Comparison of ENCODE assay signal across 10 mouse cellular contexts in the genomic region with DNA sequence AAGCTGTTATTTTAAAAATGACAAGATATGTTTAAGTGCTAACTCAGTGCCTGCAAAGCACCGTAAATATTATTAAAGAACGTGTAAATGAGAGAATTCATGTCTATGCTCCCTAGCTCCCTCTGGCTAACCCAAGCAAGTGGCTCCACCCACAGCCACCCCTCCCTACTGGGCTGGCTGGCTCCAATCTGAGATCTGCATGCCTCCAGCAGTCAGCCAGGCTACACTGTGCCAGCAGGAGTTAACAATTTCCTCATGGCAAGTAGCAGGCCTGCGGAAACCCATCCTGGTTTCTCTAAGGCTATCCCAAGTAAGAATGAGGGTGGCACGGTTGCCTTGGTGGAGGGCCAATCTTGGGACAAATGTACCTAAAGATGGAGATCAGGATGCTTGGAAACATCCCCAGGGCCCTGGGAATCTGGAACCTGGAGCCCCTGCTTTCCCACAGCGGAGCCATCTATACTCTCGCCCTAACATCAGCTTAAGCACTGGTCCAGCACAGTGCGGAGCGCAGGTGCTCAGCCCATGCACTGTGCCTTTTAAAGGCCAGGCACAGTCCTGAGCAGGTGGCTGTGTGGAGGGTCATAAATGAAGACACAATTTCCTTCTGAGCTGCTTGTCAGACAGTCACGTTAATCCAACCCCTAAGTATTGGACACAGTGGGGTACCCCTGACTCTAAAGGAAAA. TPM values are rescaled to one million over a fixed set of nuclear protein-coding genes. Genes with fewer than 3 reads are reported as not detected.
DNase-seq lines count a peak whose midpoint lies in the region; ATAC-seq lines count a peak whose summit lies in the region.
"Had no signal": no experiment of that assay in that cellular context is flagged by ENCODE, and none has a peak within 500 bp of the region (broad histone marks: within the 10 kb centered on the region; RNA-seq: fewer than 3 reads in every experiment).

No protein-coding gene starts in this region.

- H3K4me2 ChIP-seq in hindbrain, embryonic 11.5 days (replicated peaks; ENCODE audit: low read depth, low read length): no peak overlapping the region
- no peak overlapping the region for H3K4me2 ChIP-seq in forebrain, embryonic 16.5 days (ENCODE audit: low read length)
- H3K4me2 ChIP-seq in stomach, embryonic 16.5 days (ENCODE audit: low read depth, low read length): no peak overlapping the region
- H3K4me2 ChIP-seq: neural tube, embryonic 13.5 days had no signal

- 67% methylated on average over 9 of the region's 9 CpGs for WGBS in hindbrain, embryonic 10.5 days
- WGBS in hindbrain, embryonic 11.5 days: 67% methylated on average over 9 of the region's 9 CpGs
- 55% methylated on average over 9 of the region's 9 CpGs for WGBS in forebrain, embryonic 16.5 days
- WGBS in stomach, embryonic 16.5 days: 62% methylated on average over 9 of the region's 9 CpGs

- no peak overlapping the region for H3K4me3 ChIP-seq in hindbrain, embryonic 10.5 days
- H3K4me3 ChIP-seq in hindbrain, embryonic 11.5 days (ENCODE audit: low read depth, low read length): no peak overlapping the region
- H3K4me3 ChIP-seq in forebrain, embryonic 16.5 days (replicated peaks; ENCODE audit: low read length): no peak overlapping the region
- H3K4me3 ChIP-seq in stomach, embryonic 16.5 days (replicated peaks; ENCODE audit: low read length): no peak overlapping the region
- H3K4me3 ChIP-seq: neural tube, embryonic 13.5 days had no signal

- no peaks in the 10 kb centered on the region for H3K27me3 ChIP-seq in hindbrain, embryonic 10.5 days (ENCODE audit: insufficient read depth, poor library complexity, severe bottlenecking)
- H3K27me3 ChIP-seq in hindbrain, embryonic 11.5 days (ENCODE audit: control insufficient read depth, insufficient read depth, low read length): no peaks in the 10 kb centered on the region
- H3K27me3 ChIP-seq in forebrain, embryonic 16.5 days (replicated peaks; ENCODE audit: control insufficient read depth, insufficient read depth, low read length): no peaks in the 10 kb centered on the region
- H3K27me3 ChIP-seq in stomach, embryonic 16.5 days (ENCODE audit: control insufficient read depth, insufficient read depth, low read length): no peaks in the 10 kb centered on the region
- H3K27me3 ChIP-seq: neural tube, embryonic 13.5 days had no signal

- no peaks in the 10 kb centered on the region for H3K36me3 ChIP-seq in hindbrain, embryonic 10.5 days
- H3K36me3 ChIP-seq in hindbrain, embryonic 11.5 days (ENCODE audit: control insufficient read depth, insufficient read depth, low read length): no peaks in the 10 kb centered on the region
- H3K36me3 ChIP-seq in forebrain, embryonic 16.5 days (ENCODE audit: control insufficient read depth, insufficient read depth): no peaks in the 10 kb centered on the region
- no peaks in the 10 kb centered on the region for H3K36me3 ChIP-seq in stomach, embryonic 16.5 days (ENCODE audit: control insufficient read depth, insufficient read depth, low read length)
- H3K36me3 ChIP-seq: neural tube, embryonic 13.5 days had no signal

- H3K9ac ChIP-seq in hindbrain, embryonic 11.5 days (ENCODE audit: low read depth, low read length): no peak overlapping the region
- no peak overlapping the region for H3K9ac ChIP-seq in forebrain, embryonic 16.5 days (replicated peaks; ENCODE audit: low read depth, low read length)
- H3K9ac ChIP-seq in stomach, embryonic 16.5 days (ENCODE audit: low read length): no peak overlapping the region
- H3K9ac ChIP-seq: neural tube, embryonic 13.5 days had no signal

- no peak overlapping the region for H3K27ac ChIP-seq in hindbrain, embryonic 10.5 days
- H3K27ac ChIP-seq in hindbrain, embryonic 11.5 days (ENCODE audit: low read depth, low read length): no peak overlapping the region
- H3K27ac ChIP-seq in forebrain, embryonic 16.5 days (ENCODE audit: low read length): no peak overlapping the region
- H3K27ac ChIP-seq in stomach, embryonic 16.5 days (ENCODE audit: low read length): no peak overlapping the region
- H3K27ac ChIP-seq: neural tube, embryonic 13.5 days had no signal

- DNase-seq in hindbrain, embryonic 10.5 days (ENCODE audit: low spot score): peak; percentile 15
- no peak for DNase-seq in hindbrain, embryonic 11.5 days (ENCODE audit: low spot score)
- peak; percentile 57 for DNase-seq in 3T3-L1 (ENCODE audit: low read depth, low spot score)
- DNase-seq in adrenal gland, postnatal 25 days: peak; percentile 77

- peaks cover 5% of the 10 kb centered on the region; the same call in 1 of the 2 replicates for H3K4me1 ChIP-seq in hindbrain, embryonic 10.5 days (replicated peaks)
- no peaks in the 10 kb centered on the region for H3K4me1 ChIP-seq in hindbrain, embryonic 11.5 days (replicated peaks; ENCODE audit: control insufficient read depth, insufficient read depth, low read length)
- H3K4me1 ChIP-seq in forebrain, embryonic 16.5 days (replicated peaks; ENCODE audit: control insufficient read depth, insufficient read depth, low read length): peaks cover 5% of the 10 kb centered on the region
- H3K4me1 ChIP-seq in stomach, embryonic 16.5 days (ENCODE audit: control insufficient read depth, insufficient read depth, low read length): no peaks in the 10 kb centered on the region
- H3K4me1 ChIP-seq: neural tube, embryonic 13.5 days had no signal

- ATAC-seq in hindbrain, embryonic 11.5 days (ENCODE audit: low FRiP score): no peak
- ATAC-seq in forebrain, embryonic 16.5 days: peak; percentile 89
- peak; percentile 75 for ATAC-seq in stomach, embryonic 16.5 days (ENCODE audit: insufficient read depth, low FRiP score)
- no peak for ATAC-seq in granulocyte monocyte progenitor cell, adult 5-6 weeks (replicated peaks; ENCODE audit: poor library complexity, severe bottlenecking)
- no peak for ATAC-seq in CD4-positive, CD25-positive, alpha-beta regulatory T cell, adult 4 months

- no peaks in the 10 kb centered on the region for H3K9me3 ChIP-seq in hindbrain, embryonic 10.5 days
- H3K9me3 ChIP-seq in hindbrain, embryonic 11.5 days (ENCODE audit: control insufficient read depth, low read length): no peaks in the 10 kb centered on the region
- H3K9me3 ChIP-seq in forebrain, embryonic 16.5 days (ENCODE audit: control insufficient read depth, low read length): no peaks in the 10 kb centered on the region
- H3K9me3 ChIP-seq in stomach, embryonic 16.5 days (replicated peaks; ENCODE audit: control insufficient read depth, low read length): no peaks in the 10 kb centered on the region
- H3K9me3 ChIP-seq: neural tube, embryonic 13.5 days had no signal

RNA-seq across cellular contexts. Expression of gene Cib4, which starts 4.8 kb away (rescaled TPM):
- not detected in 2 replicates for polyA plus RNA-seq in hindbrain, embryonic 10.5 days (2016; fragmentation: Nextera tagmentation; extraction: Ambion mirVana)
- not detected in 2 replicates for polyA plus RNA-seq in hindbrain, embryonic 11.5 days (2014; fragmentation: Nextera tagmentation; extraction: Ambion mirVana)
- 2.2 TPM in 2 replicates for total RNA-seq in adrenal gland, postnatal 25 days (2021)
- polyA plus RNA-seq in forebrain, embryonic 16.5 days (2015; fragmentation: Nextera tagmentation; extraction: Ambion mirVana): not detected in 2 replicates
- polyA plus RNA-seq in stomach, embryonic 16.5 days (2015; fragmentation: Nextera tagmentation; extraction: Ambion mirVana): not detected in 2 replicates
- total RNA-seq in granulocyte monocyte progenitor cell, adult 5-6 weeks (2014; fragmentation: Nextera tagmentation): not detected in 2 replicates
- total RNA-seq in granulocyte monocyte progenitor cell, adult 5-6 weeks (2017): not detected in 2 replicates
- not detected for polyA plus RNA-seq in CD4-positive, CD25-positive, alpha-beta regulatory T cell, adult 4 months (2017; shearing (Covaris generic))
- total RNA-seq: hematopoietic stem cell, adult 5-6 weeks had no signal
- polyA plus RNA-seq: neural tube, embryonic 13.5 days had no signal

RNA-seq across cellular contexts. Expression of gene Kcnk3, which starts 37.5 kb away (rescaled TPM):
- polyA plus RNA-seq in hindbrain, embryonic 10.5 days (2016; fragmentation: Nextera tagmentation; extraction: Ambion mirVana): 0.12 and 0.52 TPM in 2 replicates
- polyA plus RNA-seq in hindbrain, embryonic 11.5 days (2014; fragmentation: Nextera tagmentation; extraction: Ambion mirVana): 0.65 and 0.66 TPM in 2 replicates
- total RNA-seq in adrenal gland, postnatal 25 days (2021): 1,220 and 1,477 TPM in 2 replicates
- 2.8 and 3.5 TPM in 2 replicates for polyA plus RNA-seq in forebrain, embryonic 16.5 days (2015; fragmentation: Nextera tagmentation; extraction: Ambion mirVana)
- 6.6 and 7.0 TPM in 2 replicates for polyA plus RNA-seq in stomach, embryonic 16.5 days (2015; fragmentation: Nextera tagmentation; extraction: Ambion mirVana)
- total RNA-seq in granulocyte monocyte progenitor cell, adult 5-6 weeks (2014; fragmentation: Nextera tagmentation): not detected in 2 replicates
- total RNA-seq in granulocyte monocyte progenitor cell, adult 5-6 weeks (2017): not detected in 2 replicates
- polyA plus RNA-seq in CD4-positive, CD25-positive, alpha-beta regulatory T cell, adult 4 months (2017; shearing (Covaris generic)): under 1 TPM in 1 of 2 experiments, not detected in 1; 0.47 TPM

Comparison
In these comparisons a context has a peak if more than half of its experiments do, and no peak if none do; other contexts are left out.
1. ATAC-seq: peak in forebrain, embryonic 16.5 days (single experiment) and stomach, embryonic 16.5 days (single experiment); none in hindbrain, embryonic 11.5 days (single experiment), granulocyte monocyte progenitor cell, adult 5-6 weeks (single experiment) and CD4-positive, CD25-positive, alpha-beta regulatory T cell, adult 4 months (single experiment).